In genomic region chr10:4265641-4266040, GRCm38 (mm10) we compare ENCODE assay signal across 8 mouse cellular contexts. TPM values are rescaled to one million over a fixed set of nuclear protein-coding genes. Genes with fewer than 3 reads are reported as not detected.
DNase-seq lines count a peak whose midpoint lies in the region; ATAC-seq lines count a peak whose summit lies in the region.

No protein-coding gene starts in this region.

- H3K9ac ChIP-seq in kidney, embryonic 16.5 days (replicated peaks; ENCODE audit: low read length): peak overlapping the region; percentile 82
- H3K9ac ChIP-seq in hindbrain, embryonic 12.5 days: peak overlapping the region; percentile 89
- peak overlapping the region; percentile 70 for H3K9ac ChIP-seq in limb, embryonic 11.5 days (ENCODE audit: low read length)
- H3K9ac ChIP-seq in neural tube, embryonic 14.5 days (replicated peaks; ENCODE audit: low read depth, low read length): peak overlapping the region; percentile 83

- no peaks in the 10 kb centered on the region for H3K36me3 ChIP-seq in kidney, embryonic 16.5 days (ENCODE audit: insufficient read depth, low read length)
- no peaks in the 10 kb centered on the region for H3K36me3 ChIP-seq in hindbrain, embryonic 12.5 days
- H3K36me3 ChIP-seq in limb, embryonic 11.5 days (ENCODE audit: control insufficient read depth, insufficient read depth, low read length): no peaks in the 10 kb centered on the region
- no peaks in the 10 kb centered on the region for H3K36me3 ChIP-seq in neural tube, embryonic 14.5 days (ENCODE audit: control insufficient read depth, insufficient read depth, low read length)

- H3K4me2 ChIP-seq in kidney, embryonic 16.5 days (replicated peaks; ENCODE audit: low read depth, low read length): peak overlapping the region; percentile 95
- peak overlapping the region; percentile 83 for H3K4me2 ChIP-seq in hindbrain, embryonic 12.5 days (replicated peaks)
- peak overlapping the region; percentile 96 for H3K4me2 ChIP-seq in limb, embryonic 11.5 days (ENCODE audit: low read depth, severe bottlenecking)
- H3K4me2 ChIP-seq in neural tube, embryonic 14.5 days (ENCODE audit: low read depth, low read length): peak overlapping the region; percentile 94

- no peak for ATAC-seq in kidney, embryonic 16.5 days (ENCODE audit: low FRiP score, low TSS enrichment)
- ATAC-seq in hindbrain, embryonic 12.5 days (ENCODE audit: low FRiP score): peak; percentile 88
- ATAC-seq in limb, embryonic 11.5 days (ENCODE audit: insufficient number of reproducible peaks, low FRiP score, low TSS enrichment, low read depth): 0 out of 2 replicates have a peak, but pooled peaks have one; percentile 67
- peak; percentile 86 for ATAC-seq in neural tube, embryonic 14.5 days (ENCODE audit: low read depth)
- ATAC-seq in megakaryocyte progenitor cell, adult 5-6 weeks (replicated peaks; ENCODE audit: poor library complexity): no peak

- H3K9me3 ChIP-seq in kidney, embryonic 16.5 days (ENCODE audit: low read length): no peaks in the 10 kb centered on the region
- H3K9me3 ChIP-seq in hindbrain, embryonic 12.5 days (replicated peaks): no peaks in the 10 kb centered on the region
- H3K9me3 ChIP-seq in limb, embryonic 11.5 days (ENCODE audit: control insufficient read depth, low read length): no peaks in the 10 kb centered on the region
- no peaks in the 10 kb centered on the region for H3K9me3 ChIP-seq in neural tube, embryonic 14.5 days (ENCODE audit: control insufficient read depth, low read length)

- H3K4me1 ChIP-seq in kidney, embryonic 16.5 days (ENCODE audit: insufficient read depth, low read length): peaks cover 13% of the 10 kb centered on the region
- H3K4me1 ChIP-seq in hindbrain, embryonic 12.5 days: 0 out of 2 replicates have a peak, but pooled peaks cover 11% of the 10 kb centered on the region
- H3K4me1 ChIP-seq in limb, embryonic 11.5 days (ENCODE audit: control insufficient read depth, insufficient read depth, low read length): 0 out of 2 replicates have a peak, but pooled peaks cover 2% of the 10 kb centered on the region
- peaks cover 13% of the 10 kb centered on the region for H3K4me1 ChIP-seq in neural tube, embryonic 14.5 days (ENCODE audit: control insufficient read depth, insufficient read depth, low read length)

- no peak for DNase-seq in kidney, adult 9 months
- DNase-seq in cerebellum, adult 8-10 months: peak; percentile 60
- peak; percentile 24 for DNase-seq in forelimb bud, embryonic 11.5 days (ENCODE audit: low read depth, low spot score)
- DNase-seq in limb, embryonic 11.5 days (ENCODE audit: low spot score): peak; percentile 68

- H3K27me3 ChIP-seq in kidney, embryonic 16.5 days (ENCODE audit: insufficient read depth, low read length): no peaks in the 10 kb centered on the region
- H3K27me3 ChIP-seq in hindbrain, embryonic 12.5 days: no peaks in the 10 kb centered on the region
- H3K27me3 ChIP-seq in limb, embryonic 11.5 days (ENCODE audit: control insufficient read depth, insufficient read depth, low read length): no peaks in the 10 kb centered on the region
- no peaks in the 10 kb centered on the region for H3K27me3 ChIP-seq in neural tube, embryonic 14.5 days (ENCODE audit: control insufficient read depth, insufficient read depth, low read length)

- peak overlapping the region; percentile 77; the same call in 1 of the 2 replicates for H3K27ac ChIP-seq in kidney, embryonic 16.5 days (ENCODE audit: low read length)
- peak overlapping the region; percentile 86 for H3K27ac ChIP-seq in hindbrain, embryonic 12.5 days
- H3K27ac ChIP-seq in limb, embryonic 11.5 days (replicated peaks; ENCODE audit: low read depth, low read length): no peak overlapping the region
- peak overlapping the region; percentile 65 for H3K27ac ChIP-seq in neural tube, embryonic 14.5 days (ENCODE audit: low read depth, low read length)

- 3% methylated on average over 13 of the region's 13 CpGs for WGBS in kidney, embryonic 16.5 days
- under 1% methylated on average over 13 of the region's 13 CpGs for WGBS in hindbrain, embryonic 12.5 days
- WGBS in limb, embryonic 11.5 days: 0% methylated on average over 13 of the region's 13 CpGs
- 1% methylated on average over 13 of the region's 13 CpGs for WGBS in neural tube, embryonic 14.5 days

- peak overlapping the region; percentile 81 for H3K4me3 ChIP-seq in kidney, embryonic 16.5 days (ENCODE audit: low read length)
- H3K4me3 ChIP-seq in hindbrain, embryonic 12.5 days: peak overlapping the region; percentile 79
- H3K4me3 ChIP-seq in limb, embryonic 11.5 days (ENCODE audit: low read depth, low read length): peak overlapping the region; percentile 65
- H3K4me3 ChIP-seq in neural tube, embryonic 14.5 days (ENCODE audit: low read depth, low read length): peak overlapping the region; percentile 73

RNA-seq across cellular contexts. Expression of gene Akap12, which starts 0.5 kb away (rescaled TPM):
- polyA plus RNA-seq in kidney, embryonic 16.5 days (2015; fragmentation: Nextera tagmentation; extraction: Ambion mirVana): 92.7 and 96.4 TPM in 2 replicates
- 107 and 116 TPM in 2 replicates for polyA plus RNA-seq in hindbrain, embryonic 12.5 days (2016; fragmentation: Nextera tagmentation; extraction: Ambion mirVana)
- polyA plus RNA-seq in limb, embryonic 11.5 days (2014; fragmentation: Nextera tagmentation; extraction: Ambion mirVana): 7.5 and 9.4 TPM in 2 replicates
- 30.6 and 65.3 TPM in 2 replicates for polyA plus RNA-seq in neural tube, embryonic 14.5 days (2014; fragmentation: Nextera tagmentation; extraction: Ambion mirVana)
- total RNA-seq in megakaryocyte progenitor cell, adult 5-6 weeks (2015): 0.12 and 0.59 TPM in 2 replicates
- 0.21 and 0.64 TPM in 2 replicates for total RNA-seq in megakaryocyte progenitor cell, adult 5-6 weeks (2017)

Comparison
In these comparisons a context has a peak if more than half of its experiments do, and no peak if none do; other contexts are left out.
1. ATAC-seq: peak in hindbrain, embryonic 12.5 days (single experiment), limb, embryonic 11.5 days (single experiment) and neural tube, embryonic 14.5 days (single experiment); none in kidney, embryonic 16.5 days (single experiment) and megakaryocyte progenitor cell, adult 5-6 weeks (single experiment).
2. Peak in every context shown above with its lines, with median percentiles within 50 percentile points of each other: H3K4me2 ChIP-seq, H3K4me3 ChIP-seq and H3K9ac ChIP-seq.